Mouse (Mus musculus): ENCODE measurements around the gene Zbtb4.

The Zbtb4 gene

DNA sequence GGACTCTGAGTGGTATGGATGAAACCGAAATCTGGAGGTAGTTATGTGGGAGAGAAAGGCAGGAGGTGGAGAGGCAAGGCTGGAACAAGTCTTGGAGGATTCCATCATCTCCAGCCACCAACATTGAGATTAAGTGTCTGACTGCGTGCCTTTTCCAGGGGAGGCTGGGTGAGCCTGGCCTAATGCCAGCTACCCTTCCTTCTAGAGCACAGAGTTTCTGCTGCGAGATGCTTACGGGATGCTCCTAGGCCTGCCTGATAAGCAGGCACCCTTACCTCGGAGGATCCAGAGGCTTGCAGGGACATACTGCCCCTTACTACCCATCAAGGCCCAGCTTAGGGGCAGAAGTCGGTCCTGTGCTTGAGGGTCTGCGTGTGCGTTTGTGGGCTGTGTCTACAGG is 67.8 kb downstream of the Zbtb4 start:
- no peak for ATAC-seq (ENCODE audit: insufficient number of reproducible peaks, low FRiP score, low TSS enrichment)
